Mouse (Mus musculus): ENCODE results near the gene Sh2d6.

GRCm38 (mm10) chr6:72522288-72522687, 781 bp upstream of the Sh2d6 start:
- TF ChIP-seq CTCF (IDR thresholded peaks at IDR 0.05; ENCODE audit: borderline replicate concordance, insufficient read depth, low read depth, low read length) (no peak), POLR2A (IDR thresholded peaks at IDR 0.05; ENCODE audit: borderline replicate concordance, insufficient read depth, low read length) (no peak)
